Mouse (Mus musculus) olfactory bulb, adult 2 months (tissue): ENCODE measurements around the gene Gm11639.

ENCODE experiments used
- CTCF ChIP-seq: fragments of 200-500 bp; IDR thresholded peaks from 2 replicates; pipeline ENCODE4 v1.5.1; 2012; ENCODE audit warnings: low read depth, mild to moderate bottlenecking, low read length, moderate library complexity; ENCODE audit not compliant: insufficient read depth
- POLR2A ChIP-seq: fragments of 200-500 bp; IDR thresholded peaks from 2 replicates; pipeline ENCODE4 v1.6.1; 2012; ENCODE audit warnings: mild to moderate bottlenecking, low read depth, low read length, moderate library complexity; ENCODE audit not compliant: insufficient read depth

DNA sequence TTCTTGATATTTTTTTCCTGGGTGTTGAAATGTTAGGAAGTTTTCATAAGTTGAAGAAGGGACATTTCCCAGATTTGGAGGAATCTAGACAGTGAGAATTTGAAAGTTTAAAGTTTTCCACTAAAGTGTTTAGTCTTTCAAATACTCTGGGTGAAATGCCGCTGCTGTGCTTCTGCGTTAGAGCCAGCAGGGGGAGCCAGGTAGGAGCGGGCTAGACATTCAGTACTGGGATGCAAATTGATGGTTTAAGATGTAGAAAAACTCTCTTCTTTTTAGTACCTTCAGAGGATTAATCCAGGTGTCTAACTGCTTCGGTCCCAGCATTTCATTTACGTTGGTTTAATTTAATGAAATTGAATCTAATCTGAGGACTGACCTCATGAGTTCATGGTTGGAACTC, 82.6 kb downstream of the Gm11639 start:
- TF ChIP-seq CTCF (0 out of 2 replicates have a peak, but pooled peaks have one; percentile 18), POLR2A (no peak)
